Mouse (Mus musculus): ENCODE measurements around the gene Zfp449. TPM values are rescaled to one million over a fixed set of nuclear protein-coding genes. Genes with fewer than 3 reads are reported as not detected.

Zfp449 gene
- total RNA-seq (2014; fragmentation: Nextera tagmentation) (1.2 and 1.9 TPM in 2 replicates), total RNA-seq (2017) (2.0 and 2.3 TPM in 2 replicates)

- peak; percentile 100 for ATAC-seq (replicated peaks; ENCODE audit: low FRiP score, low TSS enrichment, poor library complexity, severe bottlenecking)
These were observed at the start of gene Zfp449 for GRCm38 (mm10) chrX:56346176-56346931. TSS of gene Zfp449 (plus strand) at chrX:56346400.

GRCm38 (mm10) chrX:56307597-56307996 is 38.6 kb upstream of the Zfp449 start:
- no peak for ATAC-seq (replicated peaks; ENCODE audit: low FRiP score, low TSS enrichment, poor library complexity, severe bottlenecking)

- no peak for ATAC-seq (replicated peaks; ENCODE audit: low FRiP score, low TSS enrichment, poor library complexity, severe bottlenecking)
These were observed 33.4 kb upstream of the Zfp449 start for GRCm38 (mm10) chrX:56312813-56313212.

- ATAC-seq (replicated peaks; ENCODE audit: low FRiP score, low TSS enrichment, poor library complexity, severe bottlenecking): no peak
These were observed 24.1 kb upstream of the Zfp449 start for GRCm38 (mm10) chrX:56322096-56322495.

- ATAC-seq (replicated peaks; ENCODE audit: low FRiP score, low TSS enrichment, poor library complexity, severe bottlenecking): no peak
These were observed 23.5 kb upstream of the Zfp449 start for GRCm38 (mm10) chrX:56322731-56323130.

GRCm38 (mm10) chrX:56332046-56332445 is 14.2 kb upstream of the Zfp449 start:
- no peak for ATAC-seq (replicated peaks; ENCODE audit: low FRiP score, low TSS enrichment, poor library complexity, severe bottlenecking)

GRCm38 (mm10) chrX:56340305-56340704 is 5.9 kb upstream of the Zfp449 start:
- ATAC-seq (replicated peaks; ENCODE audit: low FRiP score, low TSS enrichment, poor library complexity, severe bottlenecking): no peak

GRCm38 (mm10) chrX:56342921-56343320 is 3.3 kb upstream of the Zfp449 start:
- ATAC-seq (replicated peaks; ENCODE audit: low FRiP score, low TSS enrichment, poor library complexity, severe bottlenecking): no peak

GRCm38 (mm10) chrX:56346932-56347253 is 693 bp downstream of the Zfp449 start:
- ATAC-seq (replicated peaks; ENCODE audit: low FRiP score, low TSS enrichment, poor library complexity, severe bottlenecking): no peak; the same call in 1 of the 2 replicates

GRCm38 (mm10) chrX:56374431-56375128 is 28.4 kb downstream of the Zfp449 start, which contains the start of gene Smim10l2a:
TSS of gene Smim10l2a (plus strand) at chrX:56374586.
- peak; percentile 99 for ATAC-seq (replicated peaks; ENCODE audit: low FRiP score, low TSS enrichment, poor library complexity, severe bottlenecking)

- ATAC-seq (replicated peaks; ENCODE audit: low FRiP score, low TSS enrichment, poor library complexity, severe bottlenecking): no peak
These were observed 34.7 kb downstream of the Zfp449 start for GRCm38 (mm10) chrX:56380852-56381251.

- no peak for ATAC-seq (replicated peaks; ENCODE audit: low FRiP score, low TSS enrichment, poor library complexity, severe bottlenecking)
These were observed 37.9 kb downstream of the Zfp449 start for GRCm38 (mm10) chrX:56384142-56384541.

- no peak for ATAC-seq (replicated peaks; ENCODE audit: low FRiP score, low TSS enrichment, poor library complexity, severe bottlenecking)
These were observed 58.4 kb downstream of the Zfp449 start for GRCm38 (mm10) chrX:56404646-56405045.

GRCm38 (mm10) chrX:56405482-56405881 is 59.3 kb downstream of the Zfp449 start:
- ATAC-seq (replicated peaks; ENCODE audit: low FRiP score, low TSS enrichment, poor library complexity, severe bottlenecking): no peak

- ATAC-seq (replicated peaks; ENCODE audit: low FRiP score, low TSS enrichment, poor library complexity, severe bottlenecking): no peak
These were observed 59.9 kb downstream of the Zfp449 start for GRCm38 (mm10) chrX:56406128-56406527.

Other genes starting within 250 kb of the Zfp449 start
- gene 3830403N18Rik, start 209.8 kb upstream of the Zfp449 start, total RNA-seq (2014; fragmentation: Nextera tagmentation): 1.4 and 6.2 TPM in 2 replicates
- 4.6 and 6.6 TPM in 2 replicates for gene 3830403N18Rik, start 209.8 kb upstream of the Zfp449 start, total RNA-seq (2017)
- not detected in 2 replicates for gene Gm773, start 133.5 kb upstream of the Zfp449 start, total RNA-seq (2014; fragmentation: Nextera tagmentation)
- not detected in 2 replicates for gene Gm773, start 133.5 kb upstream of the Zfp449 start, total RNA-seq (2017)
- 0.45 TPM in 1 of 2 replicates, not detected in the other for gene Smim10l2a, start 28.2 kb downstream of the Zfp449 start, total RNA-seq (2014; fragmentation: Nextera tagmentation)
- gene Smim10l2a, start 28.2 kb downstream of the Zfp449 start, total RNA-seq (2017): 1.0 and 1.2 TPM in 2 replicates
- gene Gm2174, start 101.6 kb downstream of the Zfp449 start, total RNA-seq (2014; fragmentation: Nextera tagmentation): not detected in 2 replicates
- 163 and 194 TPM in 2 replicates for gene Gm2174, start 101.6 kb downstream of the Zfp449 start, total RNA-seq (2017)
- 53.8 and 58.8 TPM in 2 replicates for gene Ints6l, start 108.5 kb downstream of the Zfp449 start, total RNA-seq (2014; fragmentation: Nextera tagmentation)
- 61.2 and 73.2 TPM in 2 replicates for gene Ints6l, start 108.5 kb downstream of the Zfp449 start, total RNA-seq (2017)
- not detected in 2 replicates for gene Gm10477, start 178.3 kb downstream of the Zfp449 start, total RNA-seq (2014; fragmentation: Nextera tagmentation)
- not detected in 2 replicates for gene Gm10477, start 178.3 kb downstream of the Zfp449 start, total RNA-seq (2017)
- not detected in 2 replicates for gene Gm648, start 203.2 kb downstream of the Zfp449 start, total RNA-seq (2014; fragmentation: Nextera tagmentation)
- not detected in 2 replicates for gene Gm648, start 203.2 kb downstream of the Zfp449 start, total RNA-seq (2017)